Mouse (Mus musculus) stomach, postnatal 0 days (tissue): ENCODE measurements around the gene Nthl1.

Experiments used
- CTCF ChIP-seq: IDR thresholded peaks from 2 replicates; pipeline ENCODE4 v1.5.1; 2016; ENCODE audit warnings: antibody characterized with exemption, low read depth, mild to moderate bottlenecking, moderate library complexity
- EP300 ChIP-seq: optimal IDR thresholded peaks from 2 replicates; pipeline ENCODE3; 2016; ENCODE audit warnings: antibody characterized with exemption

- no peak for TF ChIP-seq CTCF
- TF ChIP-seq EP300, result no peak
Measured at GRCm38 (mm10) chr17:24644030-24644715, 11.7 kb downstream of the Nthl1 start.
